Mouse (Mus musculus) heart, postnatal 36 days (tissue): ENCODE data around the gene Cyp3a11. TPM values are rescaled to one million over a fixed set of nuclear protein-coding genes. Genes with fewer than 3 reads are reported as not detected.
"Not testable (repeated sequence)": the region's sequence is repeated elsewhere in the genome, so short reads cannot be mapped to it uniquely, and the experiment has no call there.

Experiments used
- DNase-seq, 2 experiments: peaks; one replicate each; pipeline ENCODE4 v3.0.0; 2021 to 2022
- intact Hi-C: fragments of 180-260 bp; cut with DNase I; formaldehyde crosslinking; loops from one replicate; pipeline ENCODE4 v1.15.1; 2025
- total RNA-seq, 2 experiments: library from RNA; stranded (reverse); gene quantifications; 2 replicates each; pipeline ENCODE4 v1.2.3; 2021

Cyp3a11 gene
- not detected for total RNA-seq

GRCm38 (mm10) chr5:145879688-145880087 lies at the start of gene Cyp3a11:
TSS of gene Cyp3a11 (minus strand) at chr5:145879964.
- intact Hi-C loops, result no loop called here
- DNase-seq, result no peak

GRCm38 (mm10) chr5:145912912-145913311 lies 33.1 kb upstream of the Cyp3a11 start:
- DNase-seq, result no peak
- intact Hi-C loops, result no loop called here

- intact Hi-C loops, result no loop called here
- no peak for DNase-seq
Observed at GRCm38 (mm10) chr5:145911781-145912180, 32.0 kb upstream of the Cyp3a11 start.

GRCm38 (mm10) chr5:145906937-145907336 lies 27.2 kb upstream of the Cyp3a11 start:
- DNase-seq, intact Hi-C loops: not testable (repeated sequence)

- intact Hi-C loops, result no loop called here
- DNase-seq, result no peak
Observed at GRCm38 (mm10) chr5:145904535-145904934, 24.8 kb upstream of the Cyp3a11 start.

- DNase-seq, result no peak
- intact Hi-C loops, result no loop called here
Observed at GRCm38 (mm10) chr5:145903349-145903748, 23.6 kb upstream of the Cyp3a11 start.

- intact Hi-C loops, result no loop called here
- DNase-seq, result no peak
Observed at GRCm38 (mm10) chr5:145900436-145900990, 20.7 kb upstream of the Cyp3a11 start.

- DNase-seq, result no peak
- intact Hi-C loops, result no loop called here
Observed at GRCm38 (mm10) chr5:145897271-145897670, 17.5 kb upstream of the Cyp3a11 start.

- intact Hi-C loops, result no loop called here
- no peak for DNase-seq
Observed at GRCm38 (mm10) chr5:145881207-145881606, 1.4 kb upstream of the Cyp3a11 start.

- DNase-seq, intact Hi-C loops: not testable (repeated sequence)
Observed at GRCm38 (mm10) chr5:145867433-145867832, 12.3 kb downstream of the Cyp3a11 start.

- intact Hi-C loops, DNase-seq: not testable (repeated sequence)
Observed at GRCm38 (mm10) chr5:145805796-145806195, 74.0 kb downstream of the Cyp3a11 start, which contains the start of gene Cyp3a44. TSS of gene Cyp3a44 (minus strand) at chr5:145805874.

Other genes with a start within 250 kb of the Cyp3a11 start
- not detected for gene Cyp3a41a, start 159.8 kb downstream of the Cyp3a11 start, total RNA-seq
- not detected for gene Cyp3a44, start 74.1 kb downstream of the Cyp3a11 start, total RNA-seq
- gene Cyp3a25, start 129.7 kb upstream of the Cyp3a11 start, total RNA-seq, result not detected
- not detected for gene Cyp3a59, start 199.3 kb upstream of the Cyp3a11 start, total RNA-seq